Mouse (Mus musculus) kidney, embryonic 16.5 days (tissue): ENCODE measurements around the gene Rab11fip4. TPM values are rescaled to one million over a fixed set of nuclear protein-coding genes. Genes with fewer than 3 reads are reported as not detected.

Experiments used
- ATAC-seq: fragments of 200-750 bp; cut with Nextera tagmentation; 2 replicates; pipeline ENCODE4 v1.8.0; 2017; ENCODE audit warnings: moderate TSS enrichment; ENCODE audit not compliant: low FRiP score, low TSS enrichment
- H3K27ac ChIP-seq: fragments of 300-500 bp; sonication (generic); 2 replicates; pipeline ENCODE4 v1.5.1; 2014; ENCODE audit warnings: low read length
- H3K27me3 ChIP-seq: fragments of 300-500 bp; sonication (generic); 2 replicates; pipeline ENCODE4 v1.6.1; 2014; ENCODE audit warnings: low read length, control low read depth, mixed read lengths; ENCODE audit not compliant: insufficient read depth
- H3K36me3 ChIP-seq: fragments of 300-500 bp; sonication (generic); 2 replicates; pipeline ENCODE4 v1.6.1; 2014; ENCODE audit warnings: low read length, control low read depth, mixed read lengths; ENCODE audit not compliant: insufficient read depth
- H3K4me1 ChIP-seq: fragments of 300-500 bp; sonication (generic); 2 replicates; pipeline ENCODE4 v1.6.1; 2014; ENCODE audit warnings: low read length, control low read depth, mixed read lengths; ENCODE audit not compliant: insufficient read depth
- H3K4me2 ChIP-seq: fragments of 300-500 bp; sonication (generic); replicated peaks from 2 replicates; pipeline ENCODE4 v1.6.1; 2014; ENCODE audit warnings: low read depth, low read length
- H3K4me3 ChIP-seq: fragments of 300-500 bp; sonication (generic); 2 replicates; pipeline ENCODE4 v1.5.1; 2014; ENCODE audit warnings: mild to moderate bottlenecking, low read length
- H3K9ac ChIP-seq: fragments of 300-500 bp; sonication (generic); replicated peaks from 2 replicates; pipeline ENCODE4 v1.6.1; 2014; ENCODE audit warnings: low read length
- H3K9me3 ChIP-seq: fragments of 300-500 bp; sonication (generic); 2 replicates; pipeline ENCODE4 v1.6.1; 2016; ENCODE audit warnings: low read length, control low read depth
- WGBS: fragments of 180-500 bp; shearing (Covaris S2); extraction: QIAGEN DNeasy Blood & Tissue Kit; methylation state at CpG from one replicate; pipeline ENCODE4 v1.1.7; 2014; 5-methylcytosine and 5-hydroxymethylcytosine counted together
- polyA plus RNA-seq: library from polyadenylated mRNA; unstranded; fragments of >200 nt; fragmentation: Nextera tagmentation; extraction: Ambion mirVana; gene quantifications from 2 replicates; pipeline ENCODE4 v1.2.1, GENCODE M21; 2015

Rab11fip4 gene
- polyA plus RNA-seq, 1 experiment from 2014 or later: 11.4 TPM

DNA sequence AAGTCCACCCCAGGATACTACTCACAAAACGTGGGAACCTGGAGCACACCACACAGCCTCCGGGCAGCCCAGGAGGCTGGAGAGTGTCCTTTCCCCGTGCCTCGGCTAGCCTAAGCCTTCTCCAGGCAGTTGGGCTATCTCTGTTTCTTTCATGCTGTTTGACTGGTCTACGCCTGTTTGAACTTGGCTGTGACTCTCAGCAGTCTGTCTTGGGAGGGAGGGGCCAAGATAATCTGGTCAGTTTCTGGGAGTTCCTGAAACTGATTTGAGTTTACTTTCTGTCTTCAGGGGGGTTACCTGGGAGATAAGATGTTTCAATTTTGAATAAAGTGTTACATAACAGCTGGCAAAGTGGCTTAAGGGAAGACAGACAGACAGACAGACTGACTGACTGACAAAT is 88.9 kb downstream of the Rab11fip4 start:
- H3K9me3 ChIP-seq: no peaks in the 10 kb centered on the region
- WGBS: 86% methylated on average over 5 of the region's 5 CpGs
- H3K27ac ChIP-seq: no peak overlapping the region
- H3K9ac ChIP-seq: no peak overlapping the region
- no peak overlapping the region for H3K4me3 ChIP-seq
- H3K27me3 ChIP-seq: no peaks in the 10 kb centered on the region
- ATAC-seq: no peak
- H3K4me1 ChIP-seq: peaks cover 12% of the 10 kb centered on the region
- H3K4me2 ChIP-seq: no peak overlapping the region
- no peaks in the 10 kb centered on the region for H3K36me3 ChIP-seq

DNA sequence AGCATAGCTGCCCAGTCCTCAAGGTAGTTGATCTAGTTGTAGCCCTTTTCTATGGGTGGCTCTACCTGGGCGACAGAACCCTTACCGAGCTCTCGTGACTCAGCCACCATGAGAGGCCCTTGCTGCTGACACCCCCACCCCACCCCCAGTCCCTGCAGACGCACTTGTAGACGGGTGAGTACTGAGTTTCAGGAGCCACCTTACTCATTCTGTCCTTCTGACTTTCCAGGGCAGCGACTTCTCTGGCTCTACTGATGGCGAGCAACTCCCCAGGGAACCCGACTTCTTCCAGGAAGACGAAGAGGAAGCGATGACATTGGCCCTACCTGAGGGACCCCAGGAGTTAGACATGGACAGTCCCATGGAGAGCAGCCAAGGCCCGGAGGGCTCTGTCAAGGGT is 89.5 kb downstream of the Rab11fip4 start:
- ATAC-seq: no peak
- H3K9me3 ChIP-seq: no peaks in the 10 kb centered on the region
- WGBS: 90% methylated on average over 11 of the region's 11 CpGs
- H3K36me3 ChIP-seq: no peaks in the 10 kb centered on the region
- no peak overlapping the region for H3K4me2 ChIP-seq
- H3K27me3 ChIP-seq: no peaks in the 10 kb centered on the region
- H3K4me1 ChIP-seq: peaks cover 6% of the 10 kb centered on the region
- no peak overlapping the region for H3K27ac ChIP-seq
- no peak overlapping the region for H3K9ac ChIP-seq
- H3K4me3 ChIP-seq: no peak overlapping the region

DNA sequence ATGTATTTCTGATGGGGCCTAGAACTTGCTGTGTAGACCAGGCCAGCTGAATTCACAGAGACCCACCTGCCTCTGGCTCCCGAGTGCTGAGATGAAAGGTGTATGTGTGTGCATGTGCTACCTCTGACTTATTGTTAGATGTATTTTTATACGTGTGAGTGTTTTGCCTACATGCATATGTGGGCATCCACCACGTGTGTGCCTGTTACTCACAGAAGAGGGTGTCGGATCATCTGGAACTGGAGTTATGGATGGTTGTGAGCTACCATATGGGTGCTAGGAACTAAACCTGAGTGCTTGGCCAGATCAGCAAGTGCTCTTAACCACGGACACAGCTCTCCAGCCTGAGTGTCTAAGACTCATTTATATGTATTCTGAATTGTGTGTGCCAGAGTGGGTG is 90.2 kb downstream of the Rab11fip4 start:
- H3K9me3 ChIP-seq: no peaks in the 10 kb centered on the region
- H3K36me3 ChIP-seq: no peaks in the 10 kb centered on the region
- no peak overlapping the region for H3K4me3 ChIP-seq
- ATAC-seq: no peak
- H3K27me3 ChIP-seq: no peaks in the 10 kb centered on the region
- H3K27ac ChIP-seq: no peak overlapping the region
- 84% methylated on average over 5 of the region's 5 CpGs for WGBS
- H3K4me2 ChIP-seq: no peak overlapping the region
- no peaks in the 10 kb centered on the region for H3K4me1 ChIP-seq
- H3K9ac ChIP-seq: no peak overlapping the region

DNA sequence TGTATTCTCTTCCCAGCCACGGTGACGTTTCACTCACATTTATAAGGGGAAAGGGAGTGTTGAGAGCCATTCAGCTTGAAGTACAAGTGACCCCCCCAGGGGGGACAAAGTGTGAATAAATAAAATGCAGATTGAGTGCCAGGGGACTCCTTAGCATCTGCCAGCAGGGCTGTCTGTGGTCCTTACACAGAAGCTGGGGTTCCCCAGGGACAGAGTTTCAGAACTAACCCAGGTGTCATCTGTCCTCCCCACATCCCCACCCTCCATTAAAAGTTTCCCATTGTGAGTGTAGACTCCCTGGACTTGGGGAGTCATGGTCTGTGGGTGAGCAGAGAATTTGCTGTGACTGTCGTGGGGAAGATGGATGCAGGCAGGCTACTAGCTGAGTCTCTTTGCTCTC is 90.8 kb downstream of the Rab11fip4 start:
- no peaks in the 10 kb centered on the region for H3K4me1 ChIP-seq
- H3K36me3 ChIP-seq: no peaks in the 10 kb centered on the region
- H3K4me3 ChIP-seq: no peak overlapping the region
- H3K4me2 ChIP-seq: no peak overlapping the region
- no peaks in the 10 kb centered on the region for H3K9me3 ChIP-seq
- ATAC-seq: no peak
- WGBS: 61% methylated on average over 3 of the region's 3 CpGs
- no peaks in the 10 kb centered on the region for H3K27me3 ChIP-seq
- no peak overlapping the region for H3K27ac ChIP-seq
- H3K9ac ChIP-seq: no peak overlapping the region

DNA sequence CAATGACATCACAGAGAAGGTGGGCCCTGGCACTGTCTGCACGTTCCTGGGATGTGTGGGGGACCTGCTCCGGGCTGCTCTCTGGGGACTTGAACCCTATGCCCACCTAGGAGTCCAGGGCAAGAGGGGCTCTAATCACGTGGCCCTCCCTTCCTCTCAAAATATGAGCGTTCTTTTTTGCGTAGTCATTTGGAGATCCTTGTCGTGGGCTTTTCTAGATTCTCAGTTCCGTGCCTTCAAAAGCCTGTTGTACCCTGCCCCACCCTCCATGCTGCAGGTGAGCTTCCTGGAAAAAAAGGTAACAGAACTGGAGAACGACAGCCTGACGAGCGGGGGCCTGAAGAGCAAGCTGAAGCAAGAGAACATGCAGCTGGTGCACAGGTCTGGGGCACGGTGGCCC is 94.1 kb downstream of the Rab11fip4 start:
- no peak overlapping the region for H3K9ac ChIP-seq
- H3K4me1 ChIP-seq: no peaks in the 10 kb centered on the region
- H3K27me3 ChIP-seq: no peaks in the 10 kb centered on the region
- H3K4me3 ChIP-seq: no peak overlapping the region
- WGBS: 88% methylated on average over 11 of the region's 11 CpGs
- no peak overlapping the region for H3K4me2 ChIP-seq
- no peak overlapping the region for H3K27ac ChIP-seq
- no peak for ATAC-seq
- no peaks in the 10 kb centered on the region for H3K9me3 ChIP-seq
- H3K36me3 ChIP-seq: peaks cover 4% of the 10 kb centered on the region; the same call in 1 of the 2 replicates

DNA sequence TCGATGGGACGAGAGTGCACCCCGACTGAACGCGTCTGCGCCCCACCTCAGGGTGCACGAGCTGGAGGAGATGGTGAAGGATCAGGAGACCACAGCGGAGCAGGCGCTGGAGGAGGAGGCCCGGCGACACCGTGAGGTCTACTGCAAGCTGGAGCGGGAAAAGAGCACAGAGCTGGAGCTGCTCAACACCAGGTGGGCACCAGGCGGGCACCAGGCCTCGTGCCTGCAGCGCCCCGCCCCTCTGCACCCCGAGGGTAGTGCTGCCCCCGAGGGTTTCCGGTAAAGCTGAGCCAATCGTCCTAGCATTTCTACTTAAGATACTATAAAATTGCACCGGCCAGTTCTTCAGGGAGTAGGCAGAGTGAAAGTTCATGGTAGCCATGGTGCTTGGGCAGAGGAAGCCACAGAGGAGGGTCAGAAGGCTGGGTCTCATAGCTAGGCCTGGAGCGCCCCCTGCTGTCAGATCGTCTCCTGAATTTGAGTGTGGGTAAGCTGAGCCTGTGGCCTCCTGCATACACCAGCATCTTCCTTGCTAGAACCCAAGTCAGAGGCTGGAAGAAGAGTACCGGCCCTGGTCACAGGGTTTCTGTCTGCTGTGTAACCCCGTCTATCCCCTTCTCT is 95.6 kb downstream of the Rab11fip4 start:
- WGBS: 69% methylated on average over 26 of the region's 26 CpGs
- ATAC-seq: peak; percentile 69

DNA sequence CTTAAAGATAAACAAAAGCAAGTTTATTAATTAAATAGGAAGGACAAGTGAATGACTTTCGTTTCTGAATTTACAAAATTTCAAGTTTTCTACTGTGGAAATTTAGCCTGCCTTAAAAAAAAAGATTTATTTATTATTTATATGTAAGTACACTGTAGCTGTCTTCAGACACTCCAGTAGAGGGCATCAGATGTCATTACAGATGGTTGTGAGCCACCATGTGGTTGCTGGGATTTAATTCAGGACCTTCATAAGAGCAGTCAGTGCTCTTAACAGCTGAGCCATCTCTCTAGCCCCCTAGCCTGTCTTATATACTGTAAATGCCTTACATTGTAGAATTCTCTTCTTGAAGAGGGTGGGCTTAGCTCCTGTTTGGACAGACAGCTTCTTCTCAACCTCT is 98.9 kb downstream of the Rab11fip4 start:
- no peaks in the 10 kb centered on the region for H3K4me1 ChIP-seq
- ATAC-seq: no peak
- no peak overlapping the region for H3K9ac ChIP-seq
- no peaks in the 10 kb centered on the region for H3K27me3 ChIP-seq
- H3K4me3 ChIP-seq: no peak overlapping the region
- H3K4me2 ChIP-seq: no peak overlapping the region
- 75% methylated on average over 1 of the region's 1 CpGs for WGBS
- no peak overlapping the region for H3K27ac ChIP-seq
- peaks cover 15% of the 10 kb centered on the region; the same call in 1 of the 2 replicates for H3K36me3 ChIP-seq
- H3K9me3 ChIP-seq: no peaks in the 10 kb centered on the region

More for the DNA sequence above, 95.6 kb downstream of the Rab11fip4 start:
- Histone ChIP-seq H3K36me3 (peaks cover 11% of the 10 kb centered on the region; the same call in 1 of the 2 replicates), H3K27ac (no peak overlapping the region), H3K4me2 (no peak overlapping the region), H3K9me3 (no peaks in the 10 kb centered on the region), H3K4me1 (no peaks in the 10 kb centered on the region), H3K27me3 (no peaks in the 10 kb centered on the region), H3K9ac (no peak overlapping the region), H3K4me3 (no peak overlapping the region)

DNA sequence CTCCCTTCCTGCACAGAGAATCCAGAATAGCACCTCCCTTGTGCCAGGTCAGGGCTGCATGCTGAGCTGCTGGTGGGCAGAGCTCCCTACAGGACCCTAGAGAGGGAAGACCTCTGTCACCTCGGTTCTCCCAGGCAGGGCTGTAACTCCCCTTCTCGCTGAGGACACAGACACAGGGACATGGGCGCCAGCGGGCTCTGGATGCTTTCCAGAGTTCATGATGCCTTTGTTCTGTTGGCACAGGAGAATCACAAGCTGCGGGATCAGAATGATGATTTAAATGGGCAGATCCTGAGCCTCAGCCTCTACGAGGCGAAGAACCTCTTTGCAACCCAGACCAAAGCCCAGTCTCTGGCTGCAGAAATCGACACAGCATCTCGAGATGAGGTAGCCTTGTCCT is 100.5 kb downstream of the Rab11fip4 start:
- H3K27ac ChIP-seq: no peak overlapping the region
- H3K36me3 ChIP-seq: peaks cover 15% of the 10 kb centered on the region; the same call in 1 of the 2 replicates
- H3K4me2 ChIP-seq: no peak overlapping the region
- no peaks in the 10 kb centered on the region for H3K4me1 ChIP-seq
- 0 out of 2 replicates have a peak overlapping the region, but pooled peaks have one; percentile 36 for H3K9ac ChIP-seq
- H3K4me3 ChIP-seq: no peak overlapping the region
- ATAC-seq: no peak
- no peaks in the 10 kb centered on the region for H3K9me3 ChIP-seq
- 85% methylated on average over 9 of the region's 9 CpGs for WGBS
- H3K27me3 ChIP-seq: no peaks in the 10 kb centered on the region

DNA sequence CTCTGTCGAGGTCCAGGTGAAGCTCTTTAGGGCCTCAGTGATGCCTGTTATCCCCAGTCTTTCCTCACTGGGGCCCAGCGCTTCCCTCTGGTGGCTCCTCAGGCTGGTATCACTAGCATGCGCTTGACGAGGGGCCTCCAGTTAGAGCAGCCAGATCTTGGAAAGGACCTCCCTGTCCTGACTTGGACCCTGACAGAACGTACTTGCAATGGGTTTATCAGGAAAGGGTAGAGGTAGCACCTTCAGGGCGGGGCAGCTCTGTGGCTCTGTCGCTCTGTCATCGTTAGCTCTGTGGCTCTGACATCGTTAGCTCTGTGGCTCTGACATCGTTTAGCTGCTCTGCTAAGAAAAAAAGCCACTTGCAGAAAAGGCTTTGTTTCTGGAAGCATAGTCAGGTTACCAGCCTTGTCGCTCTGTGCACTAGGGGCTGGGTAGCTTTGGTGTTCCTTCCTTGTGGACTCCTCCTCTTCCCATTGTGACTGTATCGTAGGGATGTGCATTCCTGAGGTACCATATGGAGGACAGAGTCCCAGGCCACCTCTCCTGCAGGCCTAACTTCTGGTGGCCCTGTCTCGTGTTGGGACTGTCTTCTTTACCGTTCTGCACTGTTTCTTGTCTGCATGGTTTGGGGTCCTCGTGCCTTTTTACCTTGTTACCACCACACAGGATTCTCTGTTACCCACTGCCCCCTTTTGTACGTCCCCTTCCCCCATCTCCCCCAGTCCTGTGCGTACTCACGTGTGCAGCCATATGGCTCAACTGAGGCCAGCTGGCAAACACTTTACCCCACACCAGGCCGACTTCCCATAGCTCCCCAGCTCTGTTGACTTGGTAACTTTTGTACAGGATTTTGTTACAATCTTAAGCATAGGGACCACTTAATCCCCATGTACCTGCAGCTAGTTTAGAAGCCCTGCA is 105.6 kb downstream of the Rab11fip4 start:
- Histone ChIP-seq H3K9me3 (no peaks in the 10 kb centered on the region), H3K27ac (no peak overlapping the region), H3K27me3 (no peaks in the 10 kb centered on the region), H3K4me1 (no peaks in the 10 kb centered on the region), H3K4me3 (no peak overlapping the region), H3K4me2 (no peak overlapping the region), H3K36me3 (peaks cover 8% of the 10 kb centered on the region; the same call in 1 of the 2 replicates), H3K9ac (no peak overlapping the region)
- ATAC-seq: no peak
- WGBS: 57% methylated on average over 19 of the region's 19 CpGs

DNA sequence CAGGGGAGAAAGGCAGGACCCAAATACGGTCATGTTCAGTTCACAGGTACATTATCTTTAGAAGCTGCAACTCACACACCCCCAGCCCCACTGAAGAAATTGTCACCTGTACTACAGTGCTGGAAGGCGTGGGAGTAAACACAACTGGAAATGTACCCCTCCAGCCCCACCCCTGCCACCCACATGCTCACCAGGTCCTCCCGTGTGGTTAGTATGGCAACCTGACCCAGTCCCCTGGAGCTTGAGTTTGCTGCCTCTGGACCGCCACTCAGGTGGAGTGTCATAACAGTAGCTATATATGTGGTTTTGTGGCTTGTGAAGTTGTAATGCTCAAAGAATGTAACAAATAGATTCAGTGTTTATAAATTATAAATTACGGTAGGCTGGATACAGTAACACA is 107.1 kb downstream of the Rab11fip4 start:
- no peak for ATAC-seq

More for the DNA sequence above, 107.1 kb downstream of the Rab11fip4 start:
- Histone ChIP-seq H3K4me3 (no peak overlapping the region), H3K9me3 (no peaks in the 10 kb centered on the region), H3K36me3 (peaks cover 4% of the 10 kb centered on the region; the same call in 1 of the 2 replicates), H3K27ac (no peak overlapping the region), H3K9ac (no peak overlapping the region), H3K27me3 (no peaks in the 10 kb centered on the region), H3K4me2 (no peak overlapping the region), H3K4me1 (peaks cover 12% of the 10 kb centered on the region)
- WGBS: 71% methylated on average over 5 of the region's 5 CpGs
